Mouse (Mus musculus) kidney, embryonic 14.5 days (tissue): ENCODE data around the gene Hacd2. TPM values are rescaled to one million over a fixed set of nuclear protein-coding genes. Genes with fewer than 3 reads are reported as not detected.

Source experiments
- ATAC-seq: fragments of 200-750 bp; cut with Nextera tagmentation; 2 replicates; pipeline ENCODE4 v1.8.0; 2017; ENCODE audit warnings: moderate number of reproducible peaks, mild to moderate bottlenecking, moderate TSS enrichment, moderate library complexity; ENCODE audit not compliant: low FRiP score, low TSS enrichment
- H3K27ac ChIP-seq: fragments of 300-500 bp; sonication (generic); 2 replicates; pipeline ENCODE4 v1.5.1; 2014; ENCODE audit warnings: low read depth, mild to moderate bottlenecking, low read length, moderate library complexity, mixed read lengths
- H3K27me3 ChIP-seq: fragments of 300-500 bp; sonication (generic); 2 replicates; pipeline ENCODE4 v1.6.1; 2014; ENCODE audit warnings: mild to moderate bottlenecking, low read length; ENCODE audit not compliant: control insufficient read depth, insufficient read depth
- H3K36me3 ChIP-seq: fragments of 300-500 bp; sonication (generic); 2 replicates; pipeline ENCODE4 v1.6.1; 2014; ENCODE audit warnings: low read length, mixed read lengths; ENCODE audit not compliant: control insufficient read depth, insufficient read depth
- H3K4me1 ChIP-seq: fragments of 300-500 bp; sonication (generic); 2 replicates; pipeline ENCODE4 v1.6.1; 2014; ENCODE audit warnings: low read length, mixed read lengths; ENCODE audit not compliant: control insufficient read depth, insufficient read depth
- H3K4me2 ChIP-seq: fragments of 300-500 bp; sonication (generic); replicated peaks from 2 replicates; pipeline ENCODE4 v1.6.1; 2014; ENCODE audit warnings: low read depth, mild to moderate bottlenecking, low read length
- H3K4me3 ChIP-seq: fragments of 300-500 bp; sonication (generic); 2 replicates; pipeline ENCODE4 v1.5.1; 2014; ENCODE audit warnings: mild to moderate bottlenecking, low read length
- H3K9ac ChIP-seq: fragments of 300-500 bp; sonication (generic); 2 replicates; pipeline ENCODE4 v1.6.1; 2014; ENCODE audit warnings: low read depth, mild to moderate bottlenecking, low read length, moderate library complexity
- H3K9me3 ChIP-seq: fragments of 300-500 bp; sonication (generic); 2 replicates; pipeline ENCODE4 v1.6.1; 2016; ENCODE audit warnings: low read length; ENCODE audit not compliant: control insufficient read depth
- WGBS: fragments of 180-500 bp; shearing (Covaris S2); extraction: QIAGEN DNeasy Blood & Tissue Kit; methylation state at CpG from one replicate; pipeline ENCODE4 v1.1.7; 2014; 5-methylcytosine and 5-hydroxymethylcytosine counted together
- polyA plus RNA-seq: library from polyadenylated mRNA; unstranded; fragments of >200 nt; fragmentation: Nextera tagmentation; extraction: Ambion mirVana; gene quantifications from 2 replicates; pipeline ENCODE4 v1.2.1, GENCODE M21; 2014

Hacd2 gene
- polyA plus RNA-seq, 1 experiment from 2014 or later, result 51.4 TPM

- no peak for ATAC-seq
- Histone ChIP-seq H3K27me3 (no peaks in the 10 kb centered on the region), H3K9ac (no peak overlapping the region), H3K9me3 (no peaks in the 10 kb centered on the region), H3K4me2 (no peak overlapping the region), H3K4me1 (0 out of 2 replicates have a peak, but pooled peaks cover 5% of the 10 kb centered on the region), H3K4me3 (no peak overlapping the region), H3K36me3 (peaks cover 11% of the 10 kb centered on the region; the same call in 1 of the 2 replicates), H3K27ac (no peak overlapping the region)
- WGBS, result 11% methylated on average over 4 of the region's 4 CpGs
These were observed 16.3 kb downstream of the Hacd2 start for GRCm38 (mm10) chr16:35038343-35039057.

DNA sequence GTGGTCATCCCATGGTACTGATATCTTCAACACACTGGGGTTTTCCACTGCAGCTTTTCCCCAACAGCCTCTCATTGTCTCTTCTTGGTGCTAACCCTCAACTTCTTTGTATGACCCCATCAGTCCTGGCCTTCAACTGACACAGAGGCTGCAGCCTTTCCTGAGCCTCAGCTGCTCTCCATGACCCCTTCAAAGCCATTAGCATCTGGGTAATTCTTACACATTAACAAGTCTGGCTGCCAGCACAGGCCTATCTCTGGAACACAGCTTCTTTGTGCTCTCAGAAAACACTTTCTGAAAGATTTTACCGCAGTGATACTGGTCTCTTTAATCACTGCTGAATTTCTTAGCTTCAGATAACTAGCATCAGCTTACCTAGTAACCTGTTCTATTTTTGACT, 17.9 kb downstream of the Hacd2 start:
- Histone ChIP-seq H3K9ac (no peak overlapping the region), H3K9me3 (no peaks in the 10 kb centered on the region), H3K4me3 (no peak overlapping the region), H3K27ac (no peak overlapping the region), H3K4me1 (0 out of 2 replicates have a peak, but pooled peaks cover 5% of the 10 kb centered on the region), H3K27me3 (no peaks in the 10 kb centered on the region), H3K36me3 (peaks cover 14% of the 10 kb centered on the region; the same call in 1 of the 2 replicates), H3K4me2 (no peak overlapping the region)
- no peak for ATAC-seq
- 74% methylated on average over 1 of the region's 1 CpGs for WGBS

- Histone ChIP-seq H3K9me3 (no peaks in the 10 kb centered on the region), H3K4me2 (no peak overlapping the region), H3K27ac (no peak overlapping the region), H3K4me3 (no peak overlapping the region), H3K4me1 (0 out of 2 replicates have a peak, but pooled peaks cover 5% of the 10 kb centered on the region), H3K36me3 (peaks cover 10% of the 10 kb centered on the region; the same call in 1 of the 2 replicates), H3K9ac (no peak overlapping the region), H3K27me3 (no peaks in the 10 kb centered on the region)
- ATAC-seq, result no peak
- WGBS, result 87% methylated on average over 7 of the region's 7 CpGs
These were observed 18.8 kb downstream of the Hacd2 start for GRCm38 (mm10) chr16:35041001-35041400.

DNA sequence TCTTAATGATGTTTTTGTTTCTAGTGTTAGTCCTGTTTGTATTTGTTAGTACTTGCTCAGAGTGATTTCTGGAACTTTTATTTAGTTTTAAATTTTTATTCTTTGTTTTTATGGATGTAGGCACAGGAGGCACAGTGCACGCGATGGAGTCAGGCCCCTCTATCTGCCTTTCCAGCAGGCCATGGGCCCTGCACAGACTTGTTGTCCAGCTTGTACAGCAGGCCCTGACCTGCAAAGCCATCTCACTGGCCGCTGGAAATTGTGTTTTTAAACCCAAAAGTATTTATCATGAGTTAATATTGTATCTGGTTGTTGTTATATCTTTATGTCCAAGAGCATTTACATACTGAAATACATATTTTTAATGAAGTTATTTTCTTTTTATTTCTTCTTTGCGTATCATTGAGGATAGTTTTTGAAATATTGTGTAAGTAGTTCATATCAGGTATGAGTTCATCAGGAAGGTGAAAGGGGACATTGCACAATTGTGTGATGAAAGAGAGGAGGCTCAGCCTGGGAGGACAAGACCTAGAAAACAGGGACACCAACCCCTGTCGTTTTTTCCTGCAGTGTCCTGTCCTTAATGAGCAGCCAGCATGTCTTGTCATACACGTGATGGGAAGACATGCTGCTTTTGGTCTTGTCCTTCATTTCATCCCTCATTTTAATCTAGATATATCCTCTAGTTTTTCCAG, 24.0 kb downstream of the Hacd2 start:
- Histone ChIP-seq H3K27ac (no peak overlapping the region), H3K27me3 (no peaks in the 10 kb centered on the region), H3K4me3 (no peak overlapping the region), H3K4me1 (no peaks in the 10 kb centered on the region), H3K4me2 (no peak overlapping the region), H3K36me3 (peaks cover 10% of the 10 kb centered on the region; the same call in 1 of the 2 replicates), H3K9me3 (no peaks in the 10 kb centered on the region), H3K9ac (no peak overlapping the region)
- no peak for ATAC-seq
- WGBS, result 83% methylated on average over 6 of the region's 6 CpGs

DNA sequence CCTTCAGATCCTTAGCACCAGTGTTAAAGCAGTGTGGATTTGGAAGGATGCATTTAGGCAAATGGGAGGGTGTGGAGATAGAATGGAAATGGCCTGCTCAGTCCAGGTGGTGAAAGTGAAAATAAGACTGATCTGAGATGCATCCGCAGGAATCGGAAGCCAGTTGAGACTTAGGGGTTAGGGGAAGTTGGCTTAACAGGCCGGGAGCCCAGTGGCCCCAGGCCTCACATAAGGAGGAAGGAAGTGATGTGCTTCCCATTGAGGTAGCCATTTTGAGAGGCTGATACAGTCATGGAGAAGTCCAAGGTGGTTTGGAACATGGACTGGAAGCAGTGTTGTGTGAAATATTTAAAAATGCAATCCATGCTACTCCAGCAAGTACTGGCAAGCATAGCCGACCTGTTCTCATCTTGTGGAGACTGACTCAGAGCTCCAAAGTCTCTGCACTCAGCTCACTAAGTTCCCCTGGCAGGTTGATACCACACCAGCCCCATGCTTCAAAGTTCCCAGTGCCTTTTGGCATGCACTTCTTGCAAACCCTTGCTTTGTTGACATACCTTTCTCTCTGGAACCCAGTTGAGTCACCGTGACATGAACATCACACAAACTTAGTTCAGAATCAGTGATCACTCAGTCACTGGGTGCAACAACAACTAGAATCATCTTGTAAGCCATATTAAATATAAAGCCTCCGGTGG, 25.2 kb downstream of the Hacd2 start:
- Histone ChIP-seq H3K4me3 (no peak overlapping the region), H3K4me1 (no peaks in the 10 kb centered on the region), H3K27ac (no peak overlapping the region), H3K4me2 (no peak overlapping the region), H3K36me3 (peaks cover 9% of the 10 kb centered on the region; the same call in 1 of the 2 replicates), H3K27me3 (no peaks in the 10 kb centered on the region), H3K9me3 (no peaks in the 10 kb centered on the region), H3K9ac (no peak overlapping the region)
- no peak for ATAC-seq
- 90% methylated on average over 6 of the region's 6 CpGs for WGBS

- Histone ChIP-seq H3K4me1 (no peaks in the 10 kb centered on the region), H3K27ac (no peak overlapping the region), H3K9me3 (no peaks in the 10 kb centered on the region), H3K36me3 (peaks cover 6% of the 10 kb centered on the region; the same call in 1 of the 2 replicates), H3K4me2 (no peak overlapping the region), H3K9ac (no peak overlapping the region), H3K4me3 (no peak overlapping the region), H3K27me3 (no peaks in the 10 kb centered on the region)
- 32% methylated on average over 5 of the region's 5 CpGs for WGBS
- peak; percentile 81 for ATAC-seq
These were observed 28.8 kb downstream of the Hacd2 start for GRCm38 (mm10) chr16:35051066-35051465.

- ATAC-seq, result no peak
- H3K27ac ChIP-seq, result no peak overlapping the region
These were observed 30.0 kb downstream of the Hacd2 start for GRCm38 (mm10) chr16:35052191-35052590.

DNA sequence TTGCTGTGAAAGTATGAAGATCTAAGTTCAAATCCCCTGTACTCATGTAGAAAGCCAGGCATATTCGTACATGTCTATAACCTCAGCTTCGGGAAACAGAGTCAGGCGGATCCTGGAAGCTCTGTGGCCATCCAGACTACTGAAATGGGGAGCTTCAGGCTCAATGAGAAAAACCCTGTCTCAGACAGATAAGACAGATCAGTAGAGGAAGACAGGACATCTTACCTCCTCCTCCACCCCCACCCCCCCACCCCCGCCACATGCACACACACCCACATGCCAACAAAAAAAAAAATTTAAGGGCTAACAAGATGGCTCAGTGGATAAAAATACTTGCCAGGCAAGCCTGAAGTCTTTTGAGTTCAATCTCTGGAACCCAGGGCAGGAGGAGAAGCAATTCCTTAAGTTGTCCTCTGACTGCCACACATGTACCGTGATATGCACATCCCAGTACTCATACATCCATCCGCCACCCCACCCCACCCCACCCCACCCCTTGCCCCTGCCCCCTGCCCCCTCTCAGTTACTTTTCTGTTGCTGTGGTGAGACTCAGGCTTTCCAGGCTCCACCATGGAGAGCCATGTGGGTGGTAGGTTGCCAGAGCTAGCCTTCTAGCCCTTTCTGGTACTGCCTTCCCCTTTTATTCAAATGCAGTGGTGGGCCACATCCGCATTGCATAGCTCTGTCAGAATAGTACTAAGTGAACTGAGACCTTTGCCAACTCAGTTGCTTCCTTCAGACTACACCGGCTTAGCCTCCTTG, 32.4 kb downstream of the Hacd2 start:
- WGBS, result 86% methylated on average over 8 of the region's 8 CpGs
- Histone ChIP-seq H3K9ac (no peak overlapping the region), H3K4me2 (no peak overlapping the region), H3K4me3 (no peak overlapping the region), H3K36me3 (peaks cover 4% of the 10 kb centered on the region; the same call in 1 of the 2 replicates), H3K9me3 (no peaks in the 10 kb centered on the region), H3K27ac (no peak overlapping the region), H3K27me3 (no peaks in the 10 kb centered on the region), H3K4me1 (no peaks in the 10 kb centered on the region)
- no peak for ATAC-seq

More at GRCm38 (mm10) chr16:35052191-35052590, 30.0 kb downstream of the Hacd2 start:
- Histone ChIP-seq H3K4me1 (no peaks in the 10 kb centered on the region), H3K4me2 (no peak overlapping the region), H3K36me3 (peaks cover 4% of the 10 kb centered on the region; the same call in 1 of the 2 replicates), H3K4me3 (no peak overlapping the region), H3K27me3 (no peaks in the 10 kb centered on the region), H3K9me3 (no peaks in the 10 kb centered on the region), H3K9ac (no peak overlapping the region)
- WGBS, result 88% methylated on average over 1 of the region's 1 CpGs
